Mouse (Mus musculus): Measurements from ENCODE around the gene Thsd4. TPM values are rescaled to one million over a fixed set of nuclear protein-coding genes. Genes with fewer than 3 reads are reported as not detected.

The Thsd4 gene
- total RNA-seq, 1 experiment: 1.6 TPM

DNA sequence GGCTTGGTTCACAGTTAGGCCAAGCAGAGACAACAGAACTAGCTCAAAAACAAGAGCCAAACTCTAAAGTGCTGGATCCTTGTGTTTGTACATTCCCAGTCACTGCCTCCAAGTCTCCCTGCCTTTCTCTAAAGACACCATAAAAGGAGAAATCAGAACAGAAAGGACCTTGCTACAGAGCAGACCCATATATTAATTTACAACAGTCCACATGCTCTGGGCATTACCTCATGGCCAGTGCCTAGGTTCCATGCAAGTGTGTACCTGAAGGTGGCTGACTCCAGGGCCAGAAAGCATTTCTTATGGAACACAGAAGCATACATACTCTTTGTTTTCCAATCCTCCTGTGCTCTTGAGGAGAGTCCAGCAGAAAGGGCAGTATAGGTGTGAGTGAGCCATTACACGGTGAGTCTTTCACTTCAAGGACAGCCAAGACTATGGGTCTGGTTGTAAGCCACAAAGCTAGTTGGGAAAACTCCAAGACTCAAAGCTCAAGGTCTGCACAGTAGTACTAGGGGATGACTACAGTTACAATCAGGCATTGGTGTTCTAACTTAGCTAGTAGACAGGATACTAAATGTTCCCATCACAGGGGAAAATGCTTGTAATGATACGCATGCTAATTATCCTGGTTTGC lies 216.5 kb downstream of the Thsd4 start:
- no peak for DNase-seq (ENCODE audit: low read depth, low spot score)
- Histone ChIP-seq H3K27ac (ENCODE audit: insufficient read depth, low read depth, low read length, poor library complexity, severe bottlenecking) (no peak overlapping the region), H3K9me3 (ENCODE audit: control insufficient read depth, insufficient read depth, low read depth, low read length) (no peaks in the 10 kb centered on the region), H3K9ac (ENCODE audit: insufficient read depth, low read depth, low read length, poor library complexity, severe bottlenecking) (no peak overlapping the region), H3K4me1 (ENCODE audit: control insufficient read depth in 2 of 2, insufficient read depth in 2 of 2, low read length in 2 of 2, poor library complexity in 1 of 2) (no peaks in the 10 kb centered on the region), H3K4me3 (ENCODE audit: insufficient read depth in 1 of 2, low read depth in 1 of 2, low read length in 2 of 2, poor library complexity in 1 of 2, severe bottlenecking in 1 of 2) (no peak overlapping the region), H3K36me3 (ENCODE audit: control insufficient read depth, insufficient read depth, low read length, poor library complexity, severe bottlenecking) (no peaks in the 10 kb centered on the region)
- in situ Hi-C loops (cut with MboI; ENCODE audit: low sequenced_read_pairs in 2 of 2, unreplicated experiment in 2 of 2): no loop called here
- TF ChIP-seq MAFK (IDR thresholded peaks at IDR 0.05; ENCODE audit: insufficient read depth, low read depth, low read length) (no peak), HCFC1 (IDR thresholded peaks at IDR 0.05; ENCODE audit: borderline replicate concordance, insufficient read depth, low read length) (no peak), CHD2 (IDR thresholded peaks at IDR 0.05; ENCODE audit: low read depth, low read length) (no peak), ZC3H11A (IDR thresholded peaks at IDR 0.05; ENCODE audit: borderline replicate concordance, low read depth, low read length) (no peak), ZNF384 (IDR thresholded peaks at IDR 0.05; ENCODE audit: low read depth, low read length) (no peak)

- H3K4me3 ChIP-seq (ENCODE audit: insufficient read depth in 1 of 2, low read depth in 1 of 2, low read length in 2 of 2, poor library complexity in 1 of 2, severe bottlenecking in 1 of 2): no peak overlapping the region
- H3K4me1 ChIP-seq (ENCODE audit: control insufficient read depth in 2 of 2, insufficient read depth in 2 of 2, low read length in 2 of 2, poor library complexity in 1 of 2): no peaks in the 10 kb centered on the region
- TF ChIP-seq HCFC1 (IDR thresholded peaks at IDR 0.05; ENCODE audit: borderline replicate concordance, insufficient read depth, low read length): no peak
- TF ChIP-seq MAFK (IDR thresholded peaks at IDR 0.05; ENCODE audit: insufficient read depth, low read depth, low read length): no peak
- no peak for TF ChIP-seq CHD2 (IDR thresholded peaks at IDR 0.05; ENCODE audit: low read depth, low read length)
- no peak for TF ChIP-seq ZNF384 (IDR thresholded peaks at IDR 0.05; ENCODE audit: low read depth, low read length)
- no peak for TF ChIP-seq ZC3H11A (IDR thresholded peaks at IDR 0.05; ENCODE audit: borderline replicate concordance, low read depth, low read length)
- H3K9ac ChIP-seq (ENCODE audit: insufficient read depth, low read depth, low read length, poor library complexity, severe bottlenecking): no peak overlapping the region
- no peaks in the 10 kb centered on the region for H3K9me3 ChIP-seq (ENCODE audit: control insufficient read depth, insufficient read depth, low read depth, low read length)
- H3K27ac ChIP-seq (ENCODE audit: insufficient read depth, low read depth, low read length, poor library complexity, severe bottlenecking): no peak overlapping the region
- in situ Hi-C loops (cut with MboI; ENCODE audit: low sequenced_read_pairs in 2 of 2, unreplicated experiment in 2 of 2): no loop called here
- no peaks in the 10 kb centered on the region for H3K36me3 ChIP-seq (ENCODE audit: control insufficient read depth, insufficient read depth, low read length, poor library complexity, severe bottlenecking)
- DNase-seq (ENCODE audit: low read depth, low spot score): no peak
Observed at GRCm38 (mm10) chr9:60296276-60296675, 225.6 kb downstream of the Thsd4 start.

DNA sequence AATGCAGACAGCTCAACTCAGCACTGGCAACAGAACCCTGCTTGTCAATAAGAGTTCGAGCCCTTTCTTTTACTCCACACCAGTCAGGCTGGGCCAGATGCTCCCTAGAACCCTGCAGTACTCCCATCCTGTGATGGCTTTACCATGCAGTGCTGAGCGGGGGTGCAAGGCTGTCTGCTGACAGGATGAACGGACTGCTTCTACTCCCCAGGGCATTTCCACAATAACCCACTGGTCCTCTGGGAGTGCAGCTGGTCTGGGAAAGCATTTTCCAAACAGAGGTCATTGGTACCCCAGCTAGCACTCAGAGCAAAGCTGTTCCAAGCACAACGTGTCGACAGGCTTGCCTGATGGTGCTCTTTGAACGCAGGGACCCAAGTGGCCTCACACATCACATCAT lies 226.6 kb downstream of the Thsd4 start:
- H3K9me3 ChIP-seq (ENCODE audit: control insufficient read depth, insufficient read depth, low read depth, low read length): no peaks in the 10 kb centered on the region
- no peak for DNase-seq (ENCODE audit: low read depth, low spot score)
- no peak overlapping the region for H3K27ac ChIP-seq (ENCODE audit: insufficient read depth, low read depth, low read length, poor library complexity, severe bottlenecking)
- H3K9ac ChIP-seq (ENCODE audit: insufficient read depth, low read depth, low read length, poor library complexity, severe bottlenecking): no peak overlapping the region
- TF ChIP-seq ZC3H11A (IDR thresholded peaks at IDR 0.05; ENCODE audit: borderline replicate concordance, low read depth, low read length) (no peak), ZNF384 (IDR thresholded peaks at IDR 0.05; ENCODE audit: low read depth, low read length) (no peak), MAFK (IDR thresholded peaks at IDR 0.05; ENCODE audit: insufficient read depth, low read depth, low read length) (no peak), HCFC1 (IDR thresholded peaks at IDR 0.05; ENCODE audit: borderline replicate concordance, insufficient read depth, low read length) (no peak), CHD2 (IDR thresholded peaks at IDR 0.05; ENCODE audit: low read depth, low read length) (no peak)
- no peak overlapping the region for H3K4me3 ChIP-seq (ENCODE audit: insufficient read depth in 1 of 2, low read depth in 1 of 2, low read length in 2 of 2, poor library complexity in 1 of 2, severe bottlenecking in 1 of 2)
- no peaks in the 10 kb centered on the region for H3K36me3 ChIP-seq (ENCODE audit: control insufficient read depth, insufficient read depth, low read length, poor library complexity, severe bottlenecking)
- H3K4me1 ChIP-seq (ENCODE audit: control insufficient read depth in 2 of 2, insufficient read depth in 2 of 2, low read length in 2 of 2, poor library complexity in 1 of 2): no peaks in the 10 kb centered on the region
- in situ Hi-C loops (cut with MboI; ENCODE audit: low sequenced_read_pairs in 2 of 2, unreplicated experiment in 2 of 2): no loop called here

DNA sequence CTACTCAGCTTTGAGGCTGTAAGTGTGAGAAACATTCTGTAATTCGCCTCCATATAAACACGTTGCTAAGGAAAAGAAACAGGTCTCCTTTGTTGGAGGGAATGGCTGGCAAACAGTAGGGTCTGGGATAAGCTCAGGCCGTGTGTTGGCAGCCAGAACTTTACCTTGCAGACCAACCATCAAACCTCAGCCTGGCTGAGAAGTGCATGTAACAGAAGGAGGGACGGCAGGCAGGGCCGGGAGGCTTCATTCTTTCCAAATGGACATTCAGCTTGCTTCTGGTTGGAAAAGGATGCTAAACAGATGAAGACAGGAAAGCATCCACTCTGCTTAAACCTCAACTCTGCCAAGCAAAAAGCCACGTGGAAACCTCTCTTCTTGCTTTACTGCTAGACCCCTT lies 228.7 kb downstream of the Thsd4 start:
- in situ Hi-C loops (cut with MboI; ENCODE audit: low sequenced_read_pairs in 2 of 2, unreplicated experiment in 2 of 2): no loop called here
- Histone ChIP-seq H3K27ac (ENCODE audit: insufficient read depth, low read depth, low read length, poor library complexity, severe bottlenecking) (no peak overlapping the region), H3K9ac (ENCODE audit: insufficient read depth, low read depth, low read length, poor library complexity, severe bottlenecking) (no peak overlapping the region), H3K4me3 (ENCODE audit: insufficient read depth in 1 of 2, low read depth in 1 of 2, low read length in 2 of 2, poor library complexity in 1 of 2, severe bottlenecking in 1 of 2) (no peak overlapping the region), H3K9me3 (ENCODE audit: control insufficient read depth, insufficient read depth, low read depth, low read length) (no peaks in the 10 kb centered on the region), H3K36me3 (ENCODE audit: control insufficient read depth, insufficient read depth, low read length, poor library complexity, severe bottlenecking) (no peaks in the 10 kb centered on the region), H3K4me1 (ENCODE audit: control insufficient read depth in 2 of 2, insufficient read depth in 2 of 2, low read length in 2 of 2, poor library complexity in 1 of 2) (peaks cover 0 to 2% of the 10 kb centered on the region in 2 experiments; a peak in 1 of 4 replicates)
- TF ChIP-seq MAFK (IDR thresholded peaks at IDR 0.05; ENCODE audit: insufficient read depth, low read depth, low read length) (no peak), ZC3H11A (IDR thresholded peaks at IDR 0.05; ENCODE audit: borderline replicate concordance, low read depth, low read length) (no peak), HCFC1 (IDR thresholded peaks at IDR 0.05; ENCODE audit: borderline replicate concordance, insufficient read depth, low read length) (no peak), CHD2 (IDR thresholded peaks at IDR 0.05; ENCODE audit: low read depth, low read length) (no peak), ZNF384 (IDR thresholded peaks at IDR 0.05; ENCODE audit: low read depth, low read length) (no peak)
- no peak for DNase-seq (ENCODE audit: low read depth, low spot score)
